Mouse (Mus musculus) myocyte (in vitro differentiated cells): ENCODE measurements at regions not wholly inside any gene's neighbourhood (a gene's known extent, or its start where the extent isn't known, plus 50 kb on each side); places are given as distances from the start of the nearest gene placed in this dataset.

ENCODE experiments used
- H3K27me3 ChIP-seq: one replicate; pipeline ENCODE4 v1.6.1; 2011; ENCODE audit not compliant: control insufficient read depth, insufficient read depth, insufficient read length
- H3K36me3 ChIP-seq: one replicate; pipeline ENCODE4 v1.6.1; 2011; ENCODE audit not compliant: control insufficient read depth, insufficient read depth
- H3K4me2 ChIP-seq: one replicate; pipeline ENCODE4 v1.6.1; 2011; ENCODE audit warnings: low read depth, control low read depth
- H3K4me3 ChIP-seq: one replicate; pipeline ENCODE4 v1.5.1; 2011; ENCODE audit warnings: mild to moderate bottlenecking, control low read depth, moderate library complexity
- H3K79me2 ChIP-seq: one replicate; pipeline ENCODE4 v1.6.1; 2011; ENCODE audit not compliant: control insufficient read depth, insufficient read depth
- H3ac ChIP-seq: one replicate; pipeline ENCODE4 v1.6.1; 2011; ENCODE audit not compliant: control insufficient read depth, insufficient read length
- CEBPB ChIP-seq: IDR thresholded peaks from 2 replicates; pipeline ENCODE4 v1.6.1; 2011; ENCODE audit warnings: mild to moderate bottlenecking, moderate library complexity; ENCODE audit not compliant: poor library complexity, insufficient read depth, severe bottlenecking
- E2F4 ChIP-seq: IDR thresholded peaks from one replicate; pipeline ENCODE4 v1.6.1; 2011; ENCODE audit warnings: mild to moderate bottlenecking, control low read depth, moderate library complexity; ENCODE audit not compliant: insufficient read depth
- MAX ChIP-seq: IDR thresholded peaks from one replicate; pipeline ENCODE4 v1.6.1; 2011; ENCODE audit warnings: low read depth, mild to moderate bottlenecking, control low read depth
- MYOD1 ChIP-seq, 3 experiments: IDR thresholded peaks; one replicate each; pipeline ENCODE4 v1.6.1; 2011; ENCODE audit warnings: control low read depth in 2 of 3, low read depth in 2 of 3, mild to moderate bottlenecking in 2 of 3, moderate library complexity in 1 of 3; ENCODE audit not compliant: insufficient read length in 2 of 3, control insufficient read depth in 1 of 3
- MYOG ChIP-seq, 3 experiments: IDR thresholded peaks; one replicate each; pipeline ENCODE4 v1.6.1; 2011; ENCODE audit warnings: control low read depth in 2 of 3, low read depth in 2 of 3, mild to moderate bottlenecking in 2 of 3; ENCODE audit not compliant: insufficient read length in 2 of 3, control insufficient read depth in 1 of 3, insufficient read depth in 1 of 3
- POLR2A ChIP-seq: IDR thresholded peaks from one replicate; pipeline ENCODE4 v1.6.1; 2011; ENCODE audit warnings: low read depth, mild to moderate bottlenecking, control low read depth, moderate library complexity; ENCODE audit not compliant: insufficient read length
- POLR2AphosphoS2 ChIP-seq: IDR thresholded peaks from one replicate; pipeline ENCODE4 v1.6.1; 2011; ENCODE audit warnings: low read depth, control low read depth; ENCODE audit not compliant: insufficient read length
- REST ChIP-seq: IDR thresholded peaks from one replicate; pipeline ENCODE4 v1.6.1; 2011; ENCODE audit warnings: mild to moderate bottlenecking, control low read depth, moderate library complexity; ENCODE audit not compliant: insufficient read depth, insufficient read length
- SRF ChIP-seq: IDR thresholded peaks from one replicate; pipeline ENCODE4 v1.6.1; 2011; ENCODE audit warnings: low read depth; ENCODE audit not compliant: control insufficient read depth, insufficient read length
- TCF12 ChIP-seq: IDR thresholded peaks from one replicate; pipeline ENCODE4 v1.6.1; 2011; ENCODE audit warnings: mild to moderate bottlenecking, control low read depth; ENCODE audit not compliant: poor library complexity, insufficient read depth, severe bottlenecking
- TCF3 ChIP-seq: IDR thresholded peaks from one replicate; pipeline ENCODE4 v1.6.1; 2011; ENCODE audit warnings: low read depth, control low read depth; ENCODE audit not compliant: insufficient read length
- USF1 ChIP-seq: IDR thresholded peaks from one replicate; pipeline ENCODE4 v1.6.1; 2011; ENCODE audit warnings: low read depth, mild to moderate bottlenecking, control low read depth, moderate library complexity

DNA sequence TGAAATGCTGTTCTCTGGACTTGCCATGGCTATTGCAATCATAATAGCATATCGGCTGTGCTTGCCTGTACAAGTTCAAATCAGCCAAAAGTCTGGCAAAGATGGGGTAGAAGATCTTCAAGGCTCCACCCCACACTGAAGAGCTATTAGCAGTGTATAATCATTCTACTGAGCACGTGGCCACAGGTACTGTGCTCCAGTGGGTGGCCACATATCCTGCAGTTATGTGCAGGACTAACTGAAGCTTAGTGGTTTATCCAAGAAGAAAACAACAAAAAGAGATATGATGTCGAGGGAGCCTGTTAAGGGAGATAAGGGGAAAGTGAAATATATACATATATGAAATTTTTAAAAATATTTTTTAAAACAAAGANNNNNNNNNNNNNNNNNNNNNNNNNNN, 309.2 kb downstream of the Meis1 start:
- H3K27me3 ChIP-seq, result no peaks in the 10 kb centered on the region
- no peak overlapping the region for H3K4me2 ChIP-seq
- no peak overlapping the region for H3ac ChIP-seq
- H3K4me3 ChIP-seq, result no peak overlapping the region
- no peaks in the 10 kb centered on the region for H3K79me2 ChIP-seq
- no peaks in the 10 kb centered on the region for H3K36me3 ChIP-seq
- no peak for TF ChIP-seq TCF3
- no peak for TF ChIP-seq CEBPB
- no peak for TF ChIP-seq POLR2A
- TF ChIP-seq MAX, result no peak
- TF ChIP-seq MYOG (IDR thresholded peaks at IDR 0.05; ENCODE audit: control insufficient read depth in 1 of 3, insufficient read depth in 1 of 3, insufficient read length in 2 of 3, low read depth in 2 of 3), result no peak

DNA sequence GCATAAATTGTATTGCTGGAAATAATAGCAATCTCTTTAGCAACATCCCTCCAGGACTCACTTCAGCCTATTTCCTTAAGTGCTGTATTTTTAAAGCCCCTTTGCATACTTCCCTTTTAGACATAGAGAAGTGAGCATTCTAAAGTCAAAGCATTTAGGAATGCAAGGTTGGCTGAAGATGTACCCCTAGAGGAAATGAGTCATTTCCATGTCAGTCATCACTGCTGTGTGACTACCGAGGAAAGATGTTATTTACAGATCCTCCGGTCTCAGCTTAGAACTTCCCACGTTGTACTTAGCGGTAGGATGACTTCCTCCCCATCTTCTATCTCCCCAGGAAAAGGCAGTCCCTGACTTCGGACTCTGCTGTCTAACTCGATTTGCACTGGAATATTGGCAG, 337.2 kb downstream of the Meis1 start:
- Histone ChIP-seq H3K4me2 (no peak overlapping the region), H3K27me3 (no peaks in the 10 kb centered on the region), H3K36me3 (no peaks in the 10 kb centered on the region), H3K4me3 (no peak overlapping the region), H3ac (no peak overlapping the region), H3K79me2 (no peaks in the 10 kb centered on the region)
- TF ChIP-seq E2F4 (no peak), CEBPB (no peak), POLR2A (no peak), MAX (no peak), MYOD1 (IDR thresholded peaks at IDR 0.05; ENCODE audit: control insufficient read depth in 1 of 3, insufficient read length in 2 of 3, low read depth in 2 of 3) (no peak), MYOG (IDR thresholded peaks at IDR 0.05; ENCODE audit: control insufficient read depth in 1 of 3, insufficient read depth in 1 of 3, insufficient read length in 2 of 3, low read depth in 2 of 3) (no peak), TCF12 (no peak), REST (no peak), USF1 (no peak), TCF3 (no peak), POLR2AphosphoS2 (no peak), SRF (no peak)

DNA sequence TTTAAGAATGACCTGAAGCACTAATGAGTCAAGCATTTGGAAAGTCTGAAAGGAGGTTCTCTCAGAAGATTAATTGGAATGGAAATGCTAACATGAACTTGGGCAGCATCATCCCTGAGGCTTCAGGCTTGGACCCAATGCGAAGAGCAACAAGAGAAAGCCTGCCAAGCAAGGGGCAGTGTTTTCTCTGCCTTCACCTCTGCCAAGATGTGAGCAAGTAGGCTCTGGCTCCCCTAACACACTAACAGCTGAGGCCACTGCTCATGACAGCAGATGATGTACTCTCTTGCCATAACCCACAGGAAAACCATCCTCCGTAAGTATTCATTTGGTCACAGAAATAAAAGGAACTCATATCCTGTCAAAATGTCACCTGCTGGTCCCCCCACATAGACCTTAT, 341.9 kb downstream of the Meis1 start:
- Histone ChIP-seq H3K4me2 (no peak overlapping the region), H3K4me3 (no peak overlapping the region), H3ac (no peak overlapping the region), H3K36me3 (no peaks in the 10 kb centered on the region), H3K27me3 (no peaks in the 10 kb centered on the region), H3K79me2 (no peaks in the 10 kb centered on the region)
- no peak for TF ChIP-seq E2F4
- TF ChIP-seq MYOG (IDR thresholded peaks at IDR 0.05; ENCODE audit: control insufficient read depth in 1 of 3, insufficient read depth in 1 of 3, insufficient read length in 2 of 3, low read depth in 2 of 3), result no peak
- TF ChIP-seq CEBPB, result no peak
- no peak for TF ChIP-seq TCF3
- no peak for TF ChIP-seq MAX
- no peak for TF ChIP-seq POLR2A
- TF ChIP-seq SRF, result no peak
- no peak for TF ChIP-seq MYOD1 (IDR thresholded peaks at IDR 0.05; ENCODE audit: control insufficient read depth in 1 of 3, insufficient read length in 2 of 3, low read depth in 2 of 3)
- TF ChIP-seq USF1, result no peak
- TF ChIP-seq REST, result no peak
- no peak for TF ChIP-seq POLR2AphosphoS2
- no peak for TF ChIP-seq TCF12

GRCm38 (mm10) chr11:18670967-18671366, 347.8 kb downstream of the Meis1 start:
- H3ac ChIP-seq, result no peak overlapping the region
- no peak overlapping the region for H3K4me3 ChIP-seq
- no peaks in the 10 kb centered on the region for H3K36me3 ChIP-seq
- no peak overlapping the region for H3K4me2 ChIP-seq
- TF ChIP-seq POLR2A (no peak), TCF3 (no peak), TCF12 (no peak), MYOD1 (IDR thresholded peaks at IDR 0.05; ENCODE audit: control insufficient read depth in 1 of 3, insufficient read length in 2 of 3, low read depth in 2 of 3) (no peak), USF1 (no peak), SRF (no peak), MYOG (IDR thresholded peaks at IDR 0.05; ENCODE audit: control insufficient read depth in 1 of 3, insufficient read depth in 1 of 3, insufficient read length in 2 of 3, low read depth in 2 of 3) (no peak)
- no peaks in the 10 kb centered on the region for H3K27me3 ChIP-seq
- no peaks in the 10 kb centered on the region for H3K79me2 ChIP-seq

DNA sequence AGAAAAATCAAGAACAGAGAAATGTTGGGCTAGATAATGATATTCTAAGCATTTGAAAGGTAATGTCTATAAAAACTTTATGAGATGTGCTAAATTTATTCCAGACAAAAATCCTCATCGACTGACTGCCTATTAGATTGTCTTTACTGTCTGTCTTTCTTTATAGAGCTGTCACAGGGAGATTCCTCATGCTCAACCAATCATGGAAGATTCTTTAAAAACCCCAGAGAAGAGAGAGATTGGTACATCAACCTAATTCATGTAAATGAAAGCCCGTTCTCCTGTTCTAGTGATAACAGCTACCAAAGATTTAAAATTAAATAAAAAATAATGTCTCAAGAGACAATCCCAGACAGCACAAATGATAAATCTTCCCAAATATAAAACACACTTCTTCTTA, 349.5 kb downstream of the Meis1 start:
- Histone ChIP-seq H3ac (no peak overlapping the region), H3K79me2 (no peaks in the 10 kb centered on the region), H3K27me3 (no peaks in the 10 kb centered on the region), H3K4me2 (no peak overlapping the region), H3K36me3 (no peaks in the 10 kb centered on the region), H3K4me3 (no peak overlapping the region)
- TF ChIP-seq REST (no peak), TCF12 (no peak), POLR2AphosphoS2 (no peak), CEBPB (no peak)
